Mouse (Mus musculus) heart, postnatal 0 days (tissue): ENCODE data around the gene Git1. TPM values are rescaled to one million over a fixed set of nuclear protein-coding genes. Genes with fewer than 3 reads are reported as not detected.

ENCODE experiments used
- ATAC-seq: fragments of 200-750 bp; cut with Nextera tagmentation; 2 replicates; pipeline ENCODE4 v1.8.0; 2017; ENCODE audit warnings: low read depth, moderate number of reproducible peaks, moderate library complexity; ENCODE audit not compliant: insufficient read depth
- DNase-seq: peaks from one replicate; pipeline ENCODE4 v3.0.0-alpha.2; 2016; ENCODE audit warnings: low spot score
- H3K27ac ChIP-seq: fragments of 300-500 bp; sonication (generic); 2 replicates; pipeline ENCODE4 v1.5.1; 2014; ENCODE audit warnings: low read depth, mild to moderate bottlenecking
- H3K27me3 ChIP-seq: fragments of 300-500 bp; sonication (generic); 2 replicates; pipeline ENCODE4 v1.6.1; 2014; ENCODE audit warnings: low read length, mixed read lengths; ENCODE audit not compliant: control insufficient read depth, insufficient read depth
- H3K36me3 ChIP-seq: fragments of 300-500 bp; sonication (generic); replicated peaks from 2 replicates; pipeline ENCODE4 v1.6.1; 2014; ENCODE audit warnings: low read length, mixed read lengths; ENCODE audit not compliant: control insufficient read depth, insufficient read depth
- H3K4me1 ChIP-seq: fragments of 300-500 bp; sonication (generic); 2 replicates; pipeline ENCODE4 v1.6.1; 2014; ENCODE audit warnings: antibody characterized with exemption; ENCODE audit not compliant: control insufficient read depth, insufficient read depth
- H3K4me2 ChIP-seq: fragments of 300-500 bp; sonication (generic); 2 replicates; pipeline ENCODE4 v1.6.1; 2014; ENCODE audit warnings: low read depth, mild to moderate bottlenecking, low read length, moderate library complexity
- H3K4me3 ChIP-seq: fragments of 300-500 bp; sonication (generic); 2 replicates; pipeline ENCODE4 v1.5.1; 2014; ENCODE audit warnings: low read depth, low read length
- H3K9ac ChIP-seq: fragments of 300-500 bp; sonication (generic); replicated peaks from 2 replicates; pipeline ENCODE4 v1.6.1; 2014; ENCODE audit warnings: low read depth, low read length, mixed read lengths
- H3K9me3 ChIP-seq: fragments of 300-500 bp; sonication (generic); replicated peaks from 2 replicates; pipeline ENCODE4 v1.6.1; 2016; ENCODE audit warnings: low read length; ENCODE audit not compliant: control insufficient read depth
- CTCF ChIP-seq: IDR thresholded peaks from 2 replicates; pipeline ENCODE4 v1.5.1; 2016; ENCODE audit warnings: antibody characterized with exemption, control low read depth, low read depth
- EP300 ChIP-seq: IDR thresholded peaks from 2 replicates; pipeline ENCODE4 v1.6.1; 2016; ENCODE audit warnings: antibody characterized with exemption, low read depth
- WGBS: fragments of 180-500 bp; shearing (Covaris S2); extraction: QIAGEN DNeasy Blood & Tissue Kit; methylation state at CpG from one replicate; pipeline ENCODE4 v1.1.7; 2014; 5-methylcytosine and 5-hydroxymethylcytosine counted together
- polyA plus RNA-seq: library from polyadenylated mRNA; unstranded; fragments of >200 nt; fragmentation: Nextera tagmentation; extraction: Ambion mirVana; gene quantifications from 2 replicates; pipeline ENCODE4 v1.2.1, GENCODE M21; 2015
- total RNA-seq: library from RNA; depleted of rRNA; stranded (reverse); fragments of >200 nt; gene quantifications from 2 replicates; pipeline ENCODE4 v1.2.3, GENCODE M21; 2014; ENCODE audit warnings: low replicate concordance

Gene Git1
- total and polyA plus RNA-seq, 2 experiments from 2014 or later: 6.2 to 57.7 TPM

DNA sequence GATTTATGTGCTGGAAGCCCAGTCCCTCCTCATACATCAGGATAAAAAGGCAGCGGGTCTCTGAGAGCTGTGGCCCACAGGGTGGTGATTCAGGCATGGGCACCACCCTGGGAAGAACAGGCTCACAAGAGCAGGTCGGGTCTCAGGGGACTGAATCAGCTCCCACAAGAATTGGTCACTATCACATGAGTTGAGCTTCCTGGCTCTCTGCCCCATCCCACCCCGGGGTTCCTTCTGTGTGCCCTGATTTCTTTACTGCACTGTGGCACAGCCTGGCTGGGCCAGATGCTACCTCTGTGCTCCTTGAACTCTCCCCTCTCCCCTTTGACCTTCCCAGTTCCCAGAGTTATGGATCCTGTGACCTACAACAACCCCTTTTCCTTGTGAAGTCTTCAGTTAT is 10.3 kb upstream of the Git1 start:
- no peak for ATAC-seq
- no peak overlapping the region for H3K4me2 ChIP-seq
- no peaks in the 10 kb centered on the region for H3K36me3 ChIP-seq
- 52% methylated on average over 3 of the region's 3 CpGs for WGBS
- H3K4me1 ChIP-seq: peaks cover 6% of the 10 kb centered on the region
- no peaks in the 10 kb centered on the region for H3K9me3 ChIP-seq
- no peak for DNase-seq
- no peaks in the 10 kb centered on the region for H3K27me3 ChIP-seq
- no peak overlapping the region for H3K27ac ChIP-seq
- TF ChIP-seq EP300 (no peak), CTCF (no peak)
- no peak overlapping the region for H3K4me3 ChIP-seq
- no peak overlapping the region for H3K9ac ChIP-seq

DNA sequence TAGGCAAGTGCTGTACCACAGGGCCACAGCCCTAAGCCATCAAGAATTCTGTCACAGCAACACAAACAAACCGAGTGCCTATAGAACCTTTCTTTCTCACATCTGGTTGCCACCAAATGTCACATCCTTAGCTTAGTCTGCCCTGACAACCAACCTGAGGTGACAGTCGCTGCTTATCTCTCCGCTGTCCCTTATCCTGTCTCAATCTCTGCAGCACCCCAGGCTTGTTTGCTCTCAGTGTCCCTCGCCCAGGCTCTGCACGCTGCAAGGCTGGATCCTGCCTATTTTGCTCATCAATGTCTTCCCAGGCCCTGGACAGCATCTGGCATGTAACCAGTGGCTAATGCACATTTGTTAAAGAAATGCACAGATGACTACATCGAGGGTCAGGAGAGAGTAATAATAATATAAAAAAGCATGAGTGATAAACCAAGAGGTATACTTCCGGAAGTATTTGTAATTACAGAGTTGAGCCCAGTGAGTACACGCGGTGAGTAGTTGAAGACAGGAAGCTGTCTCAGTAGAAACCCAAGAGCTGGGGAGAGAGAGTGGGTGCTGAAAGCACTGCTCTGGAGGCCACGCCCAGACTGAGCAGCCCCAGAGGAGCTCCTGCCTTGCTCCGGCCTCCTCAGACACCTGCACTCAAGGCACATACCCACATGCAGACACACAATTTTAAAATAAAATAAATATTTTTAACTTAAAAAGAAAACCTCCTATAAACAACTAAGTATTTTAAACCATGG is 9.7 kb upstream of the Git1 start:
- TF ChIP-seq EP300 (no peak), CTCF (no peak)
- peaks cover 6% of the 10 kb centered on the region for H3K4me1 ChIP-seq

DNA sequence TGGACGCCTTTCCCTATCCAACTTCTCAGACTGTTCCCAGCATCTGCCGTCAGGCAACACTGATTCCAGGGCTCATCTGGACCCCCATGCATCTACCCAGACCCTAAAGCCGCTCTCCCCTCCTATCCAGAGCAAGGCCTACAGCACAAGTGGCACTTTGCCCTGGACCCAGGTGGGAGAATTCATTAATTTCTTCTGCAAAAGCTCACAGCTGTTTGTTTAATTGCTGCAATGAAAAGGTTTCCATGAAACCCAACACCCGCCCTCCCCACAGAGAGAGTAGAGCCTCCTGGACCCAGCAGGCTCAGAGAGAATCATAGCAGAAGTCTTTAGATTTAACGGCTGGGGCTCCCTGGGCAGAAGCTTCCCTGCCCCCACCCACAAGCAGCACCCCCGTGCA is 8.1 kb upstream of the Git1 start:
- Histone ChIP-seq H3K27ac (no peak overlapping the region), H3K4me1 (peaks cover 9% of the 10 kb centered on the region), H3K9me3 (no peaks in the 10 kb centered on the region), H3K36me3 (no peaks in the 10 kb centered on the region), H3K9ac (no peak overlapping the region), H3K4me2 (no peak overlapping the region), H3K4me3 (no peak overlapping the region), H3K27me3 (no peaks in the 10 kb centered on the region)
- DNase-seq (no peak), ATAC-seq (no peak)
- 77% methylated on average over 6 of the region's 6 CpGs for WGBS
- TF ChIP-seq EP300 (no peak), CTCF (no peak)

More for the DNA sequence above, 9.7 kb upstream of the Git1 start:
- Histone ChIP-seq H3K27ac (no peak overlapping the region), H3K27me3 (no peaks in the 10 kb centered on the region), H3K4me2 (no peak overlapping the region), H3K4me3 (no peak overlapping the region), H3K9me3 (no peaks in the 10 kb centered on the region), H3K36me3 (no peaks in the 10 kb centered on the region), H3K9ac (no peak overlapping the region)
- no peak for ATAC-seq
- DNase-seq: no peak
- WGBS: 44% methylated on average over 11 of the region's 11 CpGs

DNA sequence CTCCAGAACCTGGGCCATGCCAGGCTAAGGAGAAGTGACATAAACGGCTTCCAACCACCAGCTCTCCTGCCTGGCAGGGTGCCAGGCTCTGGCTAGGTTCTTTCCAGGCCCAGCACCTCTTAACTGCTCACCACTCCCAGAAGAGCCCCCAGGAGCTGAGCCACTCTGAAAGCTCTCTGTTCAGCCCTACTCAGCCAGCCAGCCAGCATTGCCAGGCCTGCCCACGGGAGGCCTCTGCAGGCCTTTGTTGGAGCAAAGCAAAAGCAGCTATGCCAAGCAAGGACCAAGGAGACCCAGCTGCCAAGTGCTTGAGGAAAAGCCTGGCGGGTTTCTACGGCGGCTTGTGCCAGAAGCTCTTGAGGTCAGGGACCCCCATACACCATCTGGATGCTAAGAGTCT is 6.6 kb upstream of the Git1 start:
- H3K27me3 ChIP-seq: no peaks in the 10 kb centered on the region
- no peaks in the 10 kb centered on the region for H3K9me3 ChIP-seq
- peak; percentile 25; the same call in 1 of the 2 replicates for TF ChIP-seq CTCF
- no peak for TF ChIP-seq EP300
- peaks cover 17% of the 10 kb centered on the region for H3K4me1 ChIP-seq
- no peak for ATAC-seq
- no peaks in the 10 kb centered on the region for H3K36me3 ChIP-seq
- WGBS: 52% methylated on average over 5 of the region's 5 CpGs
- DNase-seq: no peak
- no peak overlapping the region for H3K27ac ChIP-seq
- no peak overlapping the region for H3K4me2 ChIP-seq
- H3K9ac ChIP-seq: 0 out of 2 replicates have a peak overlapping the region, but pooled peaks have one; percentile 2
- H3K4me3 ChIP-seq: no peak overlapping the region

DNA sequence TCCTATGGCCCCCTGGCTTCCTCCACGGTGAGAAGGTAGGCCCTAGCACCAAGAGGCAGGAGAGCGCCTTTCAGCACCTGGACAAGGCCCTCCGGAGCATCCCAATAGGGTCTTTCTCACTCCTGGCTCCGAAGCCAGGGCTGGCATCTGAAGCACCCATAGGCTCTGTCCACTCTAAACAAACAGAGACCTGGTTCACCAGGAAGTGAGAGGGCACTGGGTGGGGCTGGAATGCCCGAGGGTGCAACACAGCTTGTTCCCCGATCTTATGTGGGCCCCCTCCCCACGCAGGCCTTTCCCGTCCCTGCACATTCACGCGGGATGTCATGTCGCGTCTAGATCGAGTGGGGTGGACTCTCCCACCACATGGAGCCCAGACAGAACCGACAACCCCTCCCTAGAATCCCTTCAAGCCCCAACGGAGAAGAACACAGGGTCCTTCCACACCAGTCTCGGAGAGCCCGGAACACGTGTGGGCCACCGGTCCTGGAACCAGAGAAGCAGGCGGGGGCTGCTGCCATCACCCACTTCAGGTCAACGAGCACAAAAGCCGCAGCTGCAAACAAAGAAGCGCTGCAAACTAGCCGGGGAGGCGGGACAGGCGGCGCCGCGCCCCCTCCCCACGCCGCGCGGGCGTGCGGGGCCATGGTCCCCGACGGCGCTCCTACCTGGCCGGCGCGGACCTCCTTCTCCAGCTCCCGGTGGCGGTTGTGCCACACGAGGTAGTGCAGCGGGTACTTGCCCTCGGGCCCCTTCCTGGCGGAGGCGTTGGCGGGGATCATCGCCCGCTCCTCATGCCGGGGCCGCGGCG is 4.4 kb upstream of the Git1 start:
- H3K4me2 ChIP-seq: peak overlapping the region; percentile 89
- no peak for DNase-seq
- TF ChIP-seq CTCF (no peak), EP300 (no peak)
- H3K27me3 ChIP-seq: no peaks in the 10 kb centered on the region
- no peaks in the 10 kb centered on the region for H3K36me3 ChIP-seq
- no peak overlapping the region for H3K27ac ChIP-seq
- no peak for ATAC-seq
- peak overlapping the region; percentile 92 for H3K4me3 ChIP-seq
- 5% methylated on average over 43 of the region's 55 CpGs for whole genome bisulfite sequencing
- H3K9ac ChIP-seq: peak overlapping the region; percentile 83
- no peaks in the 10 kb centered on the region for H3K9me3 ChIP-seq
- H3K4me1 ChIP-seq: peaks cover 20% of the 10 kb centered on the region
